Mouse (Mus musculus): Measurements from ENCODE around the gene Rab11fip3. TPM values are rescaled to one million over a fixed set of nuclear protein-coding genes. Genes with fewer than 3 reads are reported as not detected.

Rab11fip3 gene
- polyA plus RNA-seq, 1 experiment from 2014 or later, result 28.6 TPM

GRCm38 (mm10) chr17:26004711-26005110, 64.6 kb downstream of the Rab11fip3 start:
- no peak for ATAC-seq (ENCODE audit: low FRiP score, low TSS enrichment)
- H3K27ac ChIP-seq (replicated peaks; ENCODE audit: low read depth, low read length), result no peak overlapping the region
- no peak overlapping the region for H3K9ac ChIP-seq (replicated peaks; ENCODE audit: low read length)
- H3K36me3 ChIP-seq (ENCODE audit: control insufficient read depth, insufficient read depth, low read length), result peaks cover 69% of the 10 kb centered on the region
- WGBS, result 95% methylated on average over 15 of the region's 15 CpGs
- no peaks in the 10 kb centered on the region for H3K9me3 ChIP-seq (ENCODE audit: control insufficient read depth, low read length)
- no peak overlapping the region for H3K4me3 ChIP-seq (replicated peaks; ENCODE audit: low read depth, low read length)
- H3K4me1 ChIP-seq (ENCODE audit: control insufficient read depth, insufficient read depth, low read length), result no peaks in the 10 kb centered on the region
- no peaks in the 10 kb centered on the region for H3K27me3 ChIP-seq (ENCODE audit: control insufficient read depth, insufficient read depth, low read length)
- no peak overlapping the region for H3K4me2 ChIP-seq (ENCODE audit: low read length)
- DNase-seq, result no peak

DNA sequence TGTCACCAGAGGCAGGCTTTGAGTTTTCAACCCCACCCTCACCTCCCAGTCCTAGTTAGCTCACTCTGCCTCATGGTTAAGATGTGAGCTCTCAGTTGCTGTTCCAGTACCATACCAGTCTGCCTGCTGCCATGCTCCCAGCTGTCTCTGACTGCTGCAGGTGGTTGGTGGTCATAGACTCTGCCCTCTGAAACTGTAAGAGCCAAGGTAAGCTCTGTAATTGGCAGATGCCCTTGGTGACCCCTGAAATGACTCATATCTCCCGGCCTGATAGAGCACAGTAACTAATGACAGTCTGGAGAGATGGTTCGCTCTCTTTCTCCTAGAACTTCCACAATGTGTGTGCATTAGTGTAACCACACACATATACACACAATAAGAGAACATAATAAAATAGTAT, 65.5 kb downstream of the Rab11fip3 start:
- WGBS, result 95% methylated on average over 2 of the region's 2 CpGs
- Histone ChIP-seq H3K27me3 (ENCODE audit: control insufficient read depth, insufficient read depth, low read length) (no peaks in the 10 kb centered on the region), H3K36me3 (ENCODE audit: control insufficient read depth, insufficient read depth, low read length) (peaks cover 67% of the 10 kb centered on the region), H3K27ac (replicated peaks; ENCODE audit: low read depth, low read length) (no peak overlapping the region), H3K4me3 (replicated peaks; ENCODE audit: low read depth, low read length) (no peak overlapping the region), H3K4me2 (ENCODE audit: low read length) (no peak overlapping the region), H3K9me3 (ENCODE audit: control insufficient read depth, low read length) (no peaks in the 10 kb centered on the region), H3K9ac (replicated peaks; ENCODE audit: low read length) (no peak overlapping the region), H3K4me1 (ENCODE audit: control insufficient read depth, insufficient read depth, low read length) (no peaks in the 10 kb centered on the region)
- no peak for DNase-seq
- no peak for ATAC-seq (ENCODE audit: low FRiP score, low TSS enrichment)

GRCm38 (mm10) chr17:25998425-25998824, 70.9 kb downstream of the Rab11fip3 start:
- ATAC-seq (ENCODE audit: low FRiP score, low TSS enrichment) (no peak), DNase-seq (no peak)
- 85% methylated on average over 11 of the region's 11 CpGs for WGBS
- Histone ChIP-seq H3K9ac (replicated peaks; ENCODE audit: low read length) (no peak overlapping the region), H3K27me3 (ENCODE audit: control insufficient read depth, insufficient read depth, low read length) (no peaks in the 10 kb centered on the region), H3K4me1 (ENCODE audit: control insufficient read depth, insufficient read depth, low read length) (no peaks in the 10 kb centered on the region), H3K27ac (replicated peaks; ENCODE audit: low read depth, low read length) (no peak overlapping the region), H3K4me2 (ENCODE audit: low read length) (no peak overlapping the region), H3K9me3 (ENCODE audit: control insufficient read depth, low read length) (no peaks in the 10 kb centered on the region), H3K4me3 (replicated peaks; ENCODE audit: low read depth, low read length) (no peak overlapping the region), H3K36me3 (ENCODE audit: control insufficient read depth, insufficient read depth, low read length) (peaks cover 70% of the 10 kb centered on the region)

DNA sequence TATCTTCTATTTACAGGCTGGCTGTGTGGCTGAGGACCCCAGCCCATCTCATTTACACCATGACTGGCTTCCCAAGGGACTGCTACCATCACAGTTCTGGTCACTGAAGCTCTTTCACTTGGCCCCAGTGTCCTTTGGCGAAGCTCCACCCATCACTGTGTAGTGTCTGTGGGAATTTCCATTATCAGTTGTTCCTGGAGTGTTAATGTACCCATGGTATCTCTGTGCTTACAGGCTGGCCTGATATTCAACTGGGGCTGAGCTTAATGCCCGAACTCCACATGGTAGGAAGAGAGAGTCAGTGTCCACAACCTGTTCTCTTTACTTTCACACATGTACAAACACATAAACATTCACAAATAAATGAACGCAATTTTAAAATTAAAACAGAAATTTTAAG, 75.9 kb downstream of the Rab11fip3 start:
- DNase-seq (no peak), ATAC-seq (ENCODE audit: low FRiP score, low TSS enrichment) (no peak)
- WGBS, result 96% methylated on average over 3 of the region's 3 CpGs
- no peak overlapping the region for H3K27ac ChIP-seq (replicated peaks; ENCODE audit: low read depth, low read length)
- H3K4me2 ChIP-seq (ENCODE audit: low read length), result no peak overlapping the region
- H3K9me3 ChIP-seq (ENCODE audit: control insufficient read depth, low read length), result no peaks in the 10 kb centered on the region
- H3K4me3 ChIP-seq (replicated peaks; ENCODE audit: low read depth, low read length), result no peak overlapping the region
- peaks cover 88% of the 10 kb centered on the region for H3K36me3 ChIP-seq (ENCODE audit: control insufficient read depth, insufficient read depth, low read length)
- H3K27me3 ChIP-seq (ENCODE audit: control insufficient read depth, insufficient read depth, low read length), result no peaks in the 10 kb centered on the region
- H3K4me1 ChIP-seq (ENCODE audit: control insufficient read depth, insufficient read depth, low read length), result no peaks in the 10 kb centered on the region
- no peak overlapping the region for H3K9ac ChIP-seq (replicated peaks; ENCODE audit: low read length)

DNA sequence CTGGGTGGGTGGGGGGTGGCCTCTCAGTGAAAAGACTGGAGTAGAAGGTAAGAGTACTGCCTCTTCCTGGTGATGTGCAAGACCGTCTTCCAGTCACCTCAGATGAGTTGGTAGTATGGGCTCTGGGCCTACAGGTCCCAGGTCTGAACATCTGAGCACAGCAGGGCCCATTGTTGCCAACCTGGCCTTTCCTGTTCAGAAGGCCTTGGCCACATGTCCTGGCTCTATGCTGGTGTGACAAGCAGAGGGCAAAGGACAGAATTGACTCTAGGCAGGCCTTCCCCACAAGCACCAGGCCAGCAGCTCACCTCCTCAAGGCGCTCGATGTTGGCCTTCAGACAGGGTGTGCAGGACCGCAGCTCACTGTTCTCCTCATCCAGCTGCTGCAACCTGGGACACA, 77.1 kb downstream of the Rab11fip3 start:
- Histone ChIP-seq H3K4me3 (replicated peaks; ENCODE audit: low read depth, low read length) (no peak overlapping the region), H3K36me3 (ENCODE audit: control insufficient read depth, insufficient read depth, low read length) (peaks cover 80% of the 10 kb centered on the region), H3K4me1 (ENCODE audit: control insufficient read depth, insufficient read depth, low read length) (no peaks in the 10 kb centered on the region), H3K27me3 (ENCODE audit: control insufficient read depth, insufficient read depth, low read length) (no peaks in the 10 kb centered on the region), H3K4me2 (ENCODE audit: low read length) (no peak overlapping the region), H3K9me3 (ENCODE audit: control insufficient read depth, low read length) (no peaks in the 10 kb centered on the region), H3K27ac (replicated peaks; ENCODE audit: low read depth, low read length) (no peak overlapping the region), H3K9ac (replicated peaks; ENCODE audit: low read length) (no peak overlapping the region)
- no peak for DNase-seq
- no peak for ATAC-seq (ENCODE audit: low FRiP score, low TSS enrichment)
- WGBS, result 99% methylated on average over 4 of the region's 4 CpGs

DNA sequence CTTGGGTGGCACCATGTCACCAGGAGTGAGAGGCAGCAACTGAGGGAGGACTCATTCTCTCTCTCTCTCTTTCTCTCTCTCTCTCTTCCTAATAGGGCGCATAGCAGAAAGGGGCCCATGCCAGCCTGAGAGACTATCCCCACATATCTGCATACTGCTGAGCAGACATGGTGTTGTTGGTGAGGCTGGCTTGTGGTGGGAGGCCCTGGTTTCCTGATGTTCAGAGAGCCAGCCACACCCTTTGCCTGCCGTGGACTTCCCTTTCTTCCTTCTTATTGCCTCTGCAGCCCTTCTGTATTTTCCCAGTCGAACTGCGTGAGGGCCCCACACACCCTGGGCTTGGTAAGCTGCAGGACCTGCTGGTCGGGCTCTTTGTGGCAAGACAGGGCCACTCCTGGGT, 79.0 kb downstream of the Rab11fip3 start:
- Histone ChIP-seq H3K9ac (replicated peaks; ENCODE audit: low read length) (no peak overlapping the region), H3K27me3 (ENCODE audit: control insufficient read depth, insufficient read depth, low read length) (no peaks in the 10 kb centered on the region), H3K4me2 (ENCODE audit: low read length) (no peak overlapping the region), H3K27ac (replicated peaks; ENCODE audit: low read depth, low read length) (no peak overlapping the region), H3K36me3 (ENCODE audit: control insufficient read depth, insufficient read depth, low read length) (peaks cover 68% of the 10 kb centered on the region), H3K4me1 (ENCODE audit: control insufficient read depth, insufficient read depth, low read length) (no peaks in the 10 kb centered on the region), H3K9me3 (ENCODE audit: control insufficient read depth, low read length) (no peaks in the 10 kb centered on the region), H3K4me3 (replicated peaks; ENCODE audit: low read depth, low read length) (no peak overlapping the region)
- ATAC-seq (ENCODE audit: low FRiP score, low TSS enrichment) (no peak), DNase-seq (no peak)
- 95% methylated on average over 5 of the region's 5 CpGs for WGBS

DNA sequence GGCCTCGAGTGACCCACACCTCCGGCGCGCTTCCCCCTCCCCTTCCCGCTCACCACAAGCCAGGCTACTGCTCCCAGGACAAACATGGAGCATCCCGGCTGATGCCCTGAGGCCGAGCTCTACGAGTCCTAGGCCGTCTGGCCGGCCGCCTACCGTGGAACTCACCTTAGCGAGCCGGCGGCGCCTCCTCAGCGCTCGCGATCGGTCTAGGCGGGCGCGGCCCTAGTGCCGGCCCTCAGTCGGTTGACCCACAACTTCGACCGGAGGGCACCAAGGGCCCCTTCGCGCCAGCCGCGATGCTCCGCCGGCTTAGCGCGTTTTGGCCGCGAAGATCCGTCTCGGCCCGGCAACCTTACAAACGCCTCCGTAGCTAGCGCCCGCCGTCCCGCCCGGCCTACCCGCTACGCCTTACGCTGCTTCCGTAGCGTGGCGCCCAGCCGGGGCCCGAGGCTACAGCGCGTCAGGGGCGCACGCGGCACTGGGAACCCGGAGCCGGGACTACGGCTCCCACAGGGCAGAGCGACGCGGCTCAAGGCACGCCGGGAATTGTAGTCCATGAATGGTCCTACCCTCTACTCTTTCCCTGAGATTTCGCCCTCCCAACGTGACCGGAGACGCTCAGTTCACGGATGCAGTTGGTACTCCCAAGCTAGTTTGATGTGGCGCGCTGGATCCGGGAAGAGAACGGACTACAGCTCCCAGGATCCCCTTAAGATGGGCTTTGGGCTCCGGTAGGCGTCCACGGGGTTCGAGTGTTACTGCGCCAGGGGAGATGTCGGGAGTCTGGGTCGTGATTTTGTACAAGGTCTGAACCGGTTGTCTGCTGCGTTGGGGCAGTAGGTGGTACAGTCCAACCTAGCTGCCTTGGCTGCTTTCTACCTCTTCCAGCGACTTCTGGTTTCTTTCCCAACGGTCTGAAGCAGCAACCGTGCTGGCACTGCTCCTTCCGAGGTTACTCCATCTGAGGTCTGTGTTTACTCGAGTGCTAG, 83.8 kb downstream of the Rab11fip3 start, which contains the start of gene Capn15:
Capn15 (minus strand) TSS at position 491 of the 989 bp plus-strand sequence.
- H3K9ac ChIP-seq (replicated peaks; ENCODE audit: low read length), result peak within 1 kb of the TSS; percentile 92
- H3K4me3 ChIP-seq (replicated peaks; ENCODE audit: low read depth, low read length), result peak within 1 kb of the TSS; percentile 87
- H3K27ac ChIP-seq (replicated peaks; ENCODE audit: low read depth, low read length), result peak within 1 kb of the TSS; percentile 91
- DNase-seq (peak; percentile 99), ATAC-seq (ENCODE audit: low FRiP score, low TSS enrichment) (peak; percentile 99)
- no peaks in the 10 kb centered on the region for H3K27me3 ChIP-seq (ENCODE audit: control insufficient read depth, insufficient read depth, low read length)
- WGBS, result under 1% methylated on average over 91 of the region's 91 CpGs
- H3K4me1 ChIP-seq (ENCODE audit: control insufficient read depth, insufficient read depth, low read length), result peaks cover 15% of the 10 kb centered on the region
- peaks cover 22% of the 10 kb centered on the region for H3K36me3 ChIP-seq (ENCODE audit: control insufficient read depth, insufficient read depth, low read length)
- peak within 1 kb of the TSS; percentile 84 for H3K4me2 ChIP-seq (ENCODE audit: low read length)
- no peaks in the 10 kb centered on the region for H3K9me3 ChIP-seq (ENCODE audit: control insufficient read depth, low read length)

- Histone ChIP-seq H3K4me2 (ENCODE audit: low read length) (peak overlapping the region; percentile 84), H3K9me3 (ENCODE audit: control insufficient read depth, low read length) (no peaks in the 10 kb centered on the region), H3K27ac (replicated peaks; ENCODE audit: low read depth, low read length) (peak overlapping the region; percentile 91), H3K9ac (replicated peaks; ENCODE audit: low read length) (peak overlapping the region; percentile 92), H3K27me3 (ENCODE audit: control insufficient read depth, insufficient read depth, low read length) (no peaks in the 10 kb centered on the region), H3K4me3 (replicated peaks; ENCODE audit: low read depth, low read length) (peak overlapping the region; percentile 87), H3K4me1 (ENCODE audit: control insufficient read depth, insufficient read depth, low read length) (peaks cover 15% of the 10 kb centered on the region), H3K36me3 (ENCODE audit: control insufficient read depth, insufficient read depth, low read length) (peaks cover 13% of the 10 kb centered on the region)
- WGBS, result 13% methylated on average over 17 of the region's 17 CpGs
- DNase-seq (peak; percentile 18), ATAC-seq (ENCODE audit: low FRiP score, low TSS enrichment) (no peak)
Measured at GRCm38 (mm10) chr17:25984556-25985305, 84.6 kb downstream of the Rab11fip3 start.

All from midbrain, embryonic 14.5 days (tissue).